Mouse (Mus musculus): ENCODE data around the gene Adgrd1. TPM values are rescaled to one million over a fixed set of nuclear protein-coding genes. Genes with fewer than 3 reads are reported as not detected.

Gene Adgrd1
- polyA plus RNA-seq, 2 experiments, result 1.9 to 2.2 TPM

- H3K27me3 ChIP-seq (ENCODE audit: control insufficient read depth, insufficient read depth, low read length), result no peaks in the 10 kb centered on the region
- H3K27ac ChIP-seq (replicated peaks; ENCODE audit: low read depth, low read length), result no peak overlapping the region
- no peak overlapping the region for H3K4me2 ChIP-seq (replicated peaks; ENCODE audit: low read depth, low read length, severe bottlenecking)
- TF ChIP-seq POLR2A (IDR thresholded peaks at IDR 0.05; ENCODE audit: borderline replicate concordance, extremely low read depth, insufficient read depth, insufficient read length), result no peak
- no peak overlapping the region for H3K4me3 ChIP-seq (replicated peaks; ENCODE audit: low read length)
- H3K36me3 ChIP-seq (ENCODE audit: control insufficient read depth, insufficient read depth, low read length), result no peaks in the 10 kb centered on the region
- no peak overlapping the region for H3K9ac ChIP-seq (ENCODE audit: low read depth, low read length, severe bottlenecking)
- DNase-seq (ENCODE audit: low spot score) (no peak), ATAC-seq (ENCODE audit: low FRiP score, low read depth) (no peak)
- no peaks in the 10 kb centered on the region for H3K4me1 ChIP-seq (ENCODE audit: control insufficient read depth, insufficient read depth, low read length)
- WGBS, result 60% methylated on average over 10 of the region's 10 CpGs
- no peaks in the 10 kb centered on the region for H3K9me3 ChIP-seq (ENCODE audit: control insufficient read depth, low read length)
Observed at GRCm38 (mm10) chr5:129092345-129093065, 4.0 kb upstream of the Adgrd1 start.

GRCm38 (mm10) chr5:129093158-129093557 is 3.4 kb upstream of the Adgrd1 start:
- no peaks in the 10 kb centered on the region for H3K27me3 ChIP-seq (ENCODE audit: control insufficient read depth, insufficient read depth, low read length)
- WGBS, result 77% methylated on average over 4 of the region's 4 CpGs
- H3K4me3 ChIP-seq (replicated peaks; ENCODE audit: low read length), result no peak overlapping the region
- no peaks in the 10 kb centered on the region for H3K9me3 ChIP-seq (ENCODE audit: control insufficient read depth, low read length)
- H3K4me1 ChIP-seq (ENCODE audit: control insufficient read depth, insufficient read depth, low read length), result no peaks in the 10 kb centered on the region
- H3K9ac ChIP-seq (ENCODE audit: low read depth, low read length, severe bottlenecking), result no peak overlapping the region
- H3K4me2 ChIP-seq (replicated peaks; ENCODE audit: low read depth, low read length, severe bottlenecking), result no peak overlapping the region
- TF ChIP-seq POLR2A (IDR thresholded peaks at IDR 0.05; ENCODE audit: borderline replicate concordance, extremely low read depth, insufficient read depth, insufficient read length), result no peak
- H3K27ac ChIP-seq (replicated peaks; ENCODE audit: low read depth, low read length), result no peak overlapping the region
- no peak for ATAC-seq (ENCODE audit: low FRiP score, low read depth)
- no peak for DNase-seq (ENCODE audit: low spot score)
- H3K36me3 ChIP-seq (ENCODE audit: control insufficient read depth, insufficient read depth, low read length), result no peaks in the 10 kb centered on the region

DNA sequence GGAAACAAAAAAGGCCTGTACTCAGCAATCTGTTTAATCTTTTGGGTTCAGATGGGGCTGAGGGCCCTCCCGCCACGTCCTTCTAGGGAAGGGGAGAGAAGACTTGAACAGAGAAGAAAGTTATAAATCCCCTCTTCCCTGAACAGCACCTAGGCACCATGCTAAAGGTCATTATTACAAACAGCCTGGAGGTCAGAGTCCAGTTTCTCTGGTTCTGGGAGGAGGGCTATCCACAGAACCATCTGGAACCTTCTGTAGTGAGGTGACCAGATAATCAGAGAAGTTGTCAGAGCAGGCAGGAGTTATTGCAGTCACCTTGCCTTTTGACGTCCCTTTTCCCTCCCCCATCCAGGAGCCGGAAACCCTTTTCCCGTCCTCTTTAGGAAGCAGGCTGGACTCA is 2.3 kb upstream of the Adgrd1 start:
- Histone ChIP-seq H3K27me3 (ENCODE audit: control insufficient read depth, insufficient read depth, low read length) (no peaks in the 10 kb centered on the region), H3K9ac (ENCODE audit: low read depth, low read length, severe bottlenecking) (no peak overlapping the region), H3K36me3 (ENCODE audit: control insufficient read depth, insufficient read depth, low read length) (no peaks in the 10 kb centered on the region), H3K9me3 (ENCODE audit: control insufficient read depth, low read length) (no peaks in the 10 kb centered on the region), H3K4me2 (replicated peaks; ENCODE audit: low read depth, low read length, severe bottlenecking) (no peak overlapping the region), H3K27ac (replicated peaks; ENCODE audit: low read depth, low read length) (no peak overlapping the region), H3K4me3 (replicated peaks; ENCODE audit: low read length) (no peak overlapping the region), H3K4me1 (ENCODE audit: control insufficient read depth, insufficient read depth, low read length) (no peaks in the 10 kb centered on the region)
- no peak for ATAC-seq (ENCODE audit: low FRiP score, low read depth)
- no peak for TF ChIP-seq POLR2A (IDR thresholded peaks at IDR 0.05; ENCODE audit: borderline replicate concordance, extremely low read depth, insufficient read depth, insufficient read length)
- DNase-seq (ENCODE audit: low spot score), result no peak
- WGBS, result 54% methylated on average over 5 of the region's 5 CpGs

DNA sequence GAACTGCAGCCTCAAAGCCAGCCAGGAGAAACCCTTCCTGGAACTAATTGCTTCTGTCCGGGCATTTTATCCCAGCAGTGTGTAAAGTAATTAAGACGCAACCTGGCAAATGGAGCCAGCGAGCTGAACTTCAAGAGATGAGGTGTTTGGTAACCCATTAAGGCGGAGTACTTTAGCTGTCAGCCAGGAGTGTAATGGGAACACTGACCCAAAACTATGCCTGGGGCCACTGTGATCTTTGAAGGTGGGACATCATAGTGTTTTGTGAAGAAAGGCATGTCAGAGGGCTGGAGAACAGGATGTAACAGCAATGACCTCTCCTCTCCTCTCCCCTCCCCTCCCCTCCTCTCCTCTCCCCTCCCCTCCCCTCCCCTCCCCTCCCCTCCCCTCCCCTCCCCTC is 7.5 kb downstream of the Adgrd1 start:
- Histone ChIP-seq H3K4me1 (ENCODE audit: control insufficient read depth, insufficient read depth, low read length) (0 out of 2 replicates have a peak, but pooled peaks cover under 1% of the 10 kb centered on the region), H3K4me2 (replicated peaks; ENCODE audit: low read depth, low read length, severe bottlenecking) (no peak overlapping the region), H3K4me3 (replicated peaks; ENCODE audit: low read length) (no peak overlapping the region), H3K9me3 (ENCODE audit: control insufficient read depth, low read length) (no peaks in the 10 kb centered on the region), H3K36me3 (ENCODE audit: control insufficient read depth, insufficient read depth, low read length) (no peaks in the 10 kb centered on the region), H3K27ac (replicated peaks; ENCODE audit: low read depth, low read length) (no peak overlapping the region), H3K9ac (ENCODE audit: low read depth, low read length, severe bottlenecking) (no peak overlapping the region), H3K27me3 (ENCODE audit: control insufficient read depth, insufficient read depth, low read length) (no peaks in the 10 kb centered on the region)
- 5% methylated on average over 4 of the region's 4 CpGs for WGBS
- no peak for TF ChIP-seq POLR2A (IDR thresholded peaks at IDR 0.05; ENCODE audit: borderline replicate concordance, extremely low read depth, insufficient read depth, insufficient read length)
- ATAC-seq (ENCODE audit: low FRiP score, low read depth) (no peak), DNase-seq (ENCODE audit: low spot score) (no peak)

GRCm38 (mm10) chr5:129111729-129112128 is 15.2 kb downstream of the Adgrd1 start:
- ATAC-seq (ENCODE audit: low FRiP score, low read depth) (no peak), DNase-seq (ENCODE audit: low spot score) (no peak)
- WGBS, result 77% methylated on average over 8 of the region's 8 CpGs
- 0 out of 2 replicates have a peak, but pooled peaks cover 4% of the 10 kb centered on the region for H3K4me1 ChIP-seq (ENCODE audit: control insufficient read depth, insufficient read depth, low read length)
- H3K4me3 ChIP-seq (replicated peaks; ENCODE audit: low read length), result no peak overlapping the region
- no peaks in the 10 kb centered on the region for H3K27me3 ChIP-seq (ENCODE audit: control insufficient read depth, insufficient read depth, low read length)
- no peak overlapping the region for H3K9ac ChIP-seq (ENCODE audit: low read depth, low read length, severe bottlenecking)
- H3K36me3 ChIP-seq (ENCODE audit: control insufficient read depth, insufficient read depth, low read length), result no peaks in the 10 kb centered on the region
- no peak overlapping the region for H3K4me2 ChIP-seq (replicated peaks; ENCODE audit: low read depth, low read length, severe bottlenecking)
- TF ChIP-seq POLR2A (IDR thresholded peaks at IDR 0.05; ENCODE audit: borderline replicate concordance, extremely low read depth, insufficient read depth, insufficient read length), result no peak
- H3K27ac ChIP-seq (replicated peaks; ENCODE audit: low read depth, low read length), result no peak overlapping the region
- H3K9me3 ChIP-seq (ENCODE audit: control insufficient read depth, low read length), result no peaks in the 10 kb centered on the region
